Comparison of ENCODE assay signal across 32 mouse cellular contexts in genomic region chr11:33127058-33127457, GRCm38 (mm10). TPM values are rescaled to one million over a fixed set of nuclear protein-coding genes. Genes with fewer than 3 reads are reported as not detected.
A peak's percentile ranks its signal among the peaks of the same experiment; 100 is the strongest.
DNase-seq lines count a peak whose midpoint lies in the region; ATAC-seq lines count a peak whose summit lies in the region.
"Had no signal": no experiment of that assay in that cellular context is flagged by ENCODE, and none has a peak within 500 bp of the region (broad histone marks: within the 10 kb centered on the region; RNA-seq: fewer than 3 reads in every experiment).

No protein-coding gene starts in this region.

- peaks cover 35% of the 10 kb centered on the region for H3K27me3 ChIP-seq in liver, embryonic 12.5 days (replicated peaks)
- H3K27me3 ChIP-seq: embryonic facial prominence, embryonic 12.5 days; stomach, embryonic 15.5 days had no signal

- H3K9ac ChIP-seq in liver, embryonic 12.5 days, result no peak overlapping the region
- H3K9ac ChIP-seq: embryonic facial prominence, embryonic 12.5 days; heart, embryonic 15.5 days; hindbrain, embryonic 14.5 days; limb, embryonic 13.5 days; liver, embryonic 13.5 days; neural tube, embryonic 12.5 days; stomach, embryonic 15.5 days had no signal

- H3K27ac ChIP-seq in liver, embryonic 12.5 days, result no peak overlapping the region
- H3K27ac ChIP-seq: embryonic facial prominence, embryonic 12.5 days; forebrain, embryonic 10.5 days; heart, embryonic 10.5 days; heart, embryonic 15.5 days; hindbrain, embryonic 14.5 days; liver, embryonic 13.5 days; neural tube, embryonic 12.5 days; stomach, embryonic 15.5 days had no signal

- H3K4me3 ChIP-seq in liver, embryonic 12.5 days, result no peak overlapping the region
- H3K4me3 ChIP-seq: embryonic facial prominence, embryonic 12.5 days; forebrain, embryonic 10.5 days; heart, embryonic 10.5 days; heart, embryonic 15.5 days; limb, embryonic 13.5 days; liver, embryonic 13.5 days; myocyte; neural tube, embryonic 12.5 days; stomach, embryonic 15.5 days had no signal

- H3K9me3 ChIP-seq in liver, embryonic 12.5 days (replicated peaks), result no peaks in the 10 kb centered on the region
- H3K9me3 ChIP-seq: embryonic facial prominence, embryonic 12.5 days; forebrain, embryonic 10.5 days; heart, embryonic 10.5 days; heart, embryonic 15.5 days; limb, embryonic 13.5 days; liver, embryonic 13.5 days; neural tube, embryonic 12.5 days; stomach, embryonic 15.5 days had no signal

- H3K4me1 ChIP-seq in liver, embryonic 12.5 days, result 0 out of 2 replicates have a peak, but pooled peaks cover 6% of the 10 kb centered on the region

- DNase-seq in gastrocnemius, adult 18-20 months (ENCODE audit: low spot score), result peak; percentile 66
- no peak for DNase-seq in gastrocnemius, postnatal 36 days
- no peak for DNase-seq in liver
- peak; percentile 55 for DNase-seq in skeletal muscle tissue, adult 2 months (ENCODE audit: low read depth, low spot score)
- no peak for DNase-seq in retina, postnatal 1 day
- DNase-seq in left cerebral cortex, adult 18-20 months (ENCODE audit: low spot score in 2 of 2), result no peak
- DNase-seq: adrenal gland, adult 2 months; cerebellum, adult 8-10 months; cerebellum, postnatal 25 days; heart, postnatal 4 days; kidney, adult 9 months; kidney, postnatal 10 days; liver, embryonic 13.5 days; lung, adult 18-20 months; lung, postnatal 10 days; right cerebral cortex, postnatal 14 days had no signal

- intact Hi-C loops in gastrocnemius, postnatal 36 days (cut with DNase I), result no loop called here

- no peak overlapping the region for H3K4me2 ChIP-seq in liver, embryonic 12.5 days
- H3K4me2 ChIP-seq: embryonic facial prominence, embryonic 12.5 days; heart, embryonic 15.5 days; hindbrain, embryonic 14.5 days; limb, embryonic 13.5 days; liver, embryonic 13.5 days; midbrain, embryonic 11.5 days; neural tube, embryonic 12.5 days; stomach, embryonic 15.5 days had no signal

- no peaks in the 10 kb centered on the region for H3K36me3 ChIP-seq in liver, embryonic 12.5 days
- H3K36me3 ChIP-seq: embryonic facial prominence, embryonic 12.5 days; forebrain, embryonic 10.5 days; heart, embryonic 10.5 days; heart, embryonic 15.5 days; liver, embryonic 13.5 days; neural tube, embryonic 12.5 days; stomach, embryonic 15.5 days had no signal

- ATAC-seq in liver, embryonic 12.5 days, result 0 out of 2 replicates have a peak, but pooled peaks have one; percentile 42
- peak; percentile 67 for ATAC-seq in granulocyte monocyte progenitor cell, adult 5-6 weeks (replicated peaks; ENCODE audit: poor library complexity, severe bottlenecking)
- ATAC-seq: activated CD4-positive, CD25-positive, alpha-beta regulatory T cell, adult 4 months; forebrain, embryonic 16.5 days; intestine, postnatal 0 days; midbrain, embryonic 16.5 days had no signal

RNA-seq across cellular contexts. Expression of gene Fgf18, which starts 20.1 kb away (rescaled TPM):
- total RNA-seq in gastrocnemius, adult 18-20 months (2021), result 1 to 10 TPM; 1.0 to 1.1 TPM
- 1 to 10 TPM in 1 of 2 experiments, under 1 TPM in 1; 0.86 to 2.4 TPM for total RNA-seq in gastrocnemius, postnatal 36 days (2021)
- polyA plus RNA-seq in liver, embryonic 12.5 days (2016; fragmentation: Nextera tagmentation; extraction: Ambion mirVana), result 0.44 and 0.60 TPM in 2 replicates
- not detected in 2 replicates for total RNA-seq in granulocyte monocyte progenitor cell, adult 5-6 weeks (2014; fragmentation: Nextera tagmentation)
- not detected in 2 replicates for total RNA-seq in granulocyte monocyte progenitor cell, adult 5-6 weeks (2017)
- total RNA-seq in left cerebral cortex, adult 18-20 months (2021), result 1 to 10 TPM; 2.9 to 3.4 TPM
- polyA plus RNA-seq: activated CD4-positive, CD25-positive, alpha-beta regulatory T cell, adult 4 months had no signal

RNA-seq across cellular contexts. Expression of gene Npm1, which starts 35.9 kb away (rescaled TPM):
- 100 to 1,000 TPM; 118 to 128 TPM for total RNA-seq in gastrocnemius, adult 18-20 months (2021)
- total RNA-seq in gastrocnemius, postnatal 36 days (2021), result 100 to 1,000 TPM in 1 of 2 experiments, 10 to 100 TPM in 1; 86.6 to 116 TPM
- polyA plus RNA-seq in liver, embryonic 12.5 days (2016; fragmentation: Nextera tagmentation; extraction: Ambion mirVana), result 966 and 967 TPM in 2 replicates
- 2,328 and 2,367 TPM in 2 replicates for total RNA-seq in granulocyte monocyte progenitor cell, adult 5-6 weeks (2014; fragmentation: Nextera tagmentation)
- total RNA-seq in granulocyte monocyte progenitor cell, adult 5-6 weeks (2017), result 3,358 and 3,800 TPM in 2 replicates
- 100 to 1,000 TPM; 160 to 161 TPM for total RNA-seq in left cerebral cortex, adult 18-20 months (2021)

Comparison
In these comparisons a context has a peak if more than half of its experiments do, and no peak if none do; other contexts are left out.
1. DNase-seq: peak in gastrocnemius, adult 18-20 months (single experiment) and skeletal muscle tissue, adult 2 months (single experiment); none in gastrocnemius, postnatal 36 days (0 of 2), liver (single experiment), retina, postnatal 1 day (single experiment) and left cerebral cortex, adult 18-20 months (0 of 2).
2. RNA of gene Npm1, which starts 35.9 kb away (total RNA-seq): 2,328 to 3,800 TPM in granulocyte monocyte progenitor cell, adult 5-6 weeks; 160 to 161 TPM in left cerebral cortex, adult 18-20 months, 118 to 128 TPM in gastrocnemius, adult 18-20 months and 86.6 to 116 TPM in gastrocnemius, postnatal 36 days; every median in the first group is over 10 times any median in the second.